In the genomic region with DNA sequence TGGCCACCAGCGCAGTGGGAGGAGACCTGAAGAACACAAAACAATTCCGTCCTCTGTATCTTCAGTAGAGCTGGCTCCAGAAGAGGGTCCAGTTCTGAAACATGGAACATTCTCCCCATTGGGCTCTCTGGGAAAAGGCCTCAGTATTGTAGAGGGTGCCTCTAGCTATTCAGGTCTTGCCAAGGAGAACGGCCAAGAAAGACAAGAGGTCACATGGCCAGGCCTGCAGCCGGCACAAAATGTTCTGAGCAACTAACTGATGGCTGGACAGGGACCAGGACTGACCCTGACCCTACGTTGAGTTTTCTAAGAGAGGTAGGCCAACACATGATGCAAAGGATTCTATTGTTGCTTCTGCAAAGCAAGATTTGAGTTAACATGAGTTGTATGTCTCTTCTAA, we compare ENCODE assay signal across 14 mouse cellular contexts.
DNase-seq lines count a peak whose midpoint lies in the region; ATAC-seq lines count a peak whose summit lies in the region.
"Had no signal": no experiment of that assay in that cellular context is flagged by ENCODE, and none has a peak within 500 bp of the region (broad histone marks: within the 10 kb centered on the region; RNA-seq: fewer than 3 reads in every experiment).

No protein-coding gene starts in this region.

- no peak overlapping the region for H3K9ac ChIP-seq in hindbrain, embryonic 12.5 days
- H3K9ac ChIP-seq: heart, embryonic 13.5 days; stomach, embryonic 15.5 days had no signal

- H3K27me3 ChIP-seq in hindbrain, embryonic 12.5 days: no peaks in the 10 kb centered on the region
- H3K27me3 ChIP-seq: heart, embryonic 13.5 days; stomach, embryonic 15.5 days had no signal

- H3K36me3 ChIP-seq in hindbrain, embryonic 12.5 days: no peaks in the 10 kb centered on the region
- H3K36me3 ChIP-seq: heart, embryonic 13.5 days; limb, embryonic 10.5 days; stomach, embryonic 15.5 days had no signal

- peak; percentile 33 for DNase-seq in cerebellum, adult 9-10 months
- no peak for DNase-seq in cerebellum, postnatal 4 days (ENCODE audit: low spot score in 2 of 2)
- peak; percentile 29 for DNase-seq in layer of hippocampus, adult 11-12 months (ENCODE audit: low spot score)
- no peak for DNase-seq in layer of hippocampus, adult 9-10 months (ENCODE audit: low spot score)
- peak; percentile 47 for DNase-seq in layer of hippocampus, adult 9-11 months
- DNase-seq in spleen, postnatal 4 days (ENCODE audit: low spot score in 2 of 2): no peak
- DNase-seq: B cell, adult 2 months; cerebellum, postnatal 36 days had no signal

- peak; percentile 38; the same call in 1 of the 2 replicates for ATAC-seq in frontal cortex, adult (ENCODE audit: low TSS enrichment)
- no peak for ATAC-seq in hindbrain, embryonic 12.5 days (ENCODE audit: low FRiP score)

- no peaks in the 10 kb centered on the region for H3K4me1 ChIP-seq in hindbrain, embryonic 12.5 days
- H3K4me1 ChIP-seq: heart, embryonic 13.5 days; limb, embryonic 10.5 days; stomach, embryonic 15.5 days had no signal

- H3K4me3 ChIP-seq in hindbrain, embryonic 12.5 days: no peak overlapping the region
- H3K4me3 ChIP-seq: erythroblast, embryonic 14.5 days; heart, embryonic 13.5 days; limb, embryonic 10.5 days; stomach, embryonic 15.5 days had no signal

- no peaks in the 10 kb centered on the region for H3K9me3 ChIP-seq in hindbrain, embryonic 12.5 days (replicated peaks)
- H3K9me3 ChIP-seq: heart, embryonic 13.5 days; limb, embryonic 10.5 days; stomach, embryonic 15.5 days had no signal

- H3K27ac ChIP-seq in hindbrain, embryonic 12.5 days: no peak overlapping the region
- H3K27ac ChIP-seq: heart, embryonic 13.5 days; limb, embryonic 10.5 days; stomach, embryonic 15.5 days had no signal

- H3K4me2 ChIP-seq in hindbrain, embryonic 12.5 days (replicated peaks): no peak overlapping the region
- H3K4me2 ChIP-seq: heart, embryonic 13.5 days; stomach, embryonic 15.5 days had no signal

- WGBS in hindbrain, embryonic 12.5 days: 89% methylated on average over 5 of the region's 5 CpGs

Comparison
In these comparisons a context has a peak if more than half of its experiments do, and no peak if none do; other contexts are left out.
1. DNase-seq: peak in cerebellum, adult 9-10 months (single experiment), layer of hippocampus, adult 11-12 months (single experiment) and layer of hippocampus, adult 9-11 months (single experiment); none in cerebellum, postnatal 4 days (0 of 2), layer of hippocampus, adult 9-10 months (single experiment) and spleen, postnatal 4 days (0 of 2).